Mouse (Mus musculus) lung, adult 18-20 months (tissue): ENCODE results near the gene Tmem185a.
A peak's percentile ranks its signal among the peaks of the same experiment; 100 is the strongest.
"Not testable (repeated sequence)": the region's sequence is repeated elsewhere in the genome, so short reads cannot be mapped to it uniquely, and the experiment has no call there.

Experiments
- DNase-seq, 2 experiments: peaks; one replicate each; pipeline ENCODE4 v3.0.0; 2022; ENCODE audit warnings: mixed read lengths in 2 of 2

Gene Tmem185a

DNA sequence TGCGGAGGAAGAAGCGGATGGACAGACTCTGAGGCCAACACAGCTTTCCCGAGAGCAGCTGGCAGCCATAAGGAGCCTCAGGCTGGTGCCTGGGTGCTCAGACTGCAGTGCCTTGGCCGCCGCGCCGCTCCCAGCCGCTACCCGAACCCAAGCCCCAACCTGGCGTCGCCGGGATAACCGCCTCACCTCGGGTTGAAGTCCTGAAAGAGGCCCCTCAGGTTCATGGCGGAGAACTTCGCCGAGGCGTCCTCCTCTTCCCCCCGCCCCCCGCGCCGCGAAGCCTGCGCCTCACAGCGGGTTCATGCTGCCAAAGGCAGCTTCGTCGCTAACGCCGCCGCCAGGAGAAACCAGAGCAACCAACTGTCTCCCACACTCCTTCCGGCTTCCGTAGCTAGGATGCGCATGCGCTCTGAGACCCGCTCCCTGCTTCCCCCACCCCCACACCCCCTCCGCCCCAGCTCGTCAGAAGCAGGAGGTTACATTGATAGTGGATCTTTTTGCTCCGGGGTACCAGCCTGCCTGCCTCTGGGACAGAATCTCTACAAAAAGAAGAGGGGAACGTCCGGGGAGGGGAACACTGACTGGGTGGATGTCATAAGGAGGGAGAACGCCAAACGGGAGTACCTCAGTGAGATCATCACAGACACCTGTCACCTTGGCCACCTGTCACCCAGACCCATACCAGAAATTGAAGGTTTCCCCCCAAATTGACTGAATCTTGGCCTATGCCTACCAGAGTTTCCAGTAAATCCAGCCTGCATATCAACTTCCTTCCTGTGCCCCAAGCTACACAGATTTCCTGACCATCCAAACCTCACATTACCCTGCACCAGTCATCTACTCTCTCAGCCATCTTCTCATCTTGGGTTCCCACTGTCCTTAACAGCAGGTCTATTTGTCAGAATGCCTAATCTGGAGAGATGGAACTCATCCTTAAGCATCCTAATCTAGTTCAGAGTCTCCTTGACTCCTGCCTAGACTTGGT, at the start of gene Tmem185a:
Tmem185a (minus strand) TSS at position 389 of the 985 bp plus-strand sequence.
- peak; percentile 80 to 81 for DNase-seq

DNA sequence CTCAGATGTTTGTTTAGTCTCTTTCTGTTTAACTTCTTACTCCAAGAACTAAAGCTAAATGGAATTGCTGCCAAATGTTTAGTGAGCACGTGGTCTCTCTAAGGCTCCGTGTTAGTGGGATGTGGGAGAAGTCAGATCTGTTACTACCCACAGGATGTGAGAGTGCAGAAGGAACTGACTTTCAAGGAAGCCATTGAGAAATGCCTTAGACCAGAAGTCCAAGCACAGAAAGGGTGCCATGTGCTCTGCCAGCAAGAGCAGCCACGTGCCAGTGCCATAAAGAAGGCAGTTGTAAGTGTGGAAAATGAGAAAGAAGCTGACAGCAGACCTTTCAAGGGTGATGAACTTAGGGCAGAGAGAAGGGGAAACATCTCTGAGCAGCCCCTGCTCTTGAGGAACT, 37.4 kb upstream of the Tmem185a start:
- not testable (repeated sequence) for DNase-seq

DNA sequence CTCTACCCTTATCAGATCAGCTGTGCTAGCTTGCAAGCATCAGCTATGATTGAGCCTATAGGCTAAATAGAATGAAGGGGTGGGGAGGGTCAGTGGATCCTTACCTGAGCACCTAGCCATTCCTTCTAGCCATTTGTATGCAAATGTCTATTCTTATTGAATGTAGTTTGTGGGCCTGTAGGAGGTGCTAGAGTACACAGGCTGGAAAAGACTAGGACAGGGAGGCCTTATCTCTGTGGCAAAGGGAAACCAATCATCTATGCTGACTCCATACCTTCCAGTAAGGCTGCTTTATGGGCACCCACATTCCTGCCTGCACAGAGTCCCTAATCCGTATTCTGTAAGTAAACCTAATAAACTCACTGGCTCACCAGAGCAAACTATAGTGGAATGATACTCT, 10.3 kb upstream of the Tmem185a start:
- DNase-seq = not testable (repeated sequence)

DNA sequence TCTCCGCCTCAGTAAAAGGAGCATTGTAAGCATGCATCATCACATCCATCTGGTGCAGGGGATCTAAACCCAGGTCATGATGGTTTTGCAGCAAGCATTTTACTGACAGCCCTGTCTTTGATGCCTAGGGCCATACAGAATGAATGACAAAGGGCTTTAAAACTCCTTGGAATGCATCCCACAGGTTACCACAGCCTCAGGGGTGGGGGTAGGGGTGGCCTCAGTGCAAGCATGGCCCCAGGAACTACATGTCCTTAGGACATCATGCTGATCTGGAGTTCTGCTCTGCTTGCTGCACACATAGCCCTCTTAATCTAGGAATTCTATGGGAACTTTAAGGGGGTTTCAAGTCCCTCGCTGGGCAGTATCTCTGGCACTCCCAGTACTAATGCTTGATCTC, 5.2 kb upstream of the Tmem185a start:
- no peak for DNase-seq

DNA sequence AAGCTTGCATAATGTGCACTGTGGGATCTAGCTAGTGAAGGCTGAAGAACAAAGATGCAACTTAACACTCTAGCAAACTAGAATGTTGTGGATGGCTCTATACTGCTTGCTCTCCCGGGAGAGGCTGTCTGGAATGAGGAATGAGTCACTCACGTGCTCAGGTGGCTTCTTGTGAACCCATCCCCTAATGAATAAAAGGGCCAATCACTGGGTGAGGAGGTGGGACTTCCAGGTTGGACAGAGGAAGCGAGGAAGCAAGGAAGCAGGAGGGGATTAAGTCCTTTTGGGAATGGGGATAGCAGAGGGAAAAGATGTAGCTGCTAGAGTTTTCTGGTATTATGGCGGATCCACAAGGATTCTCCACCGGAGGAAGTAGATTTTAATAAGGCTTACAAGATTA, 1.7 kb upstream of the Tmem185a start:
- no peak for DNase-seq

DNA sequence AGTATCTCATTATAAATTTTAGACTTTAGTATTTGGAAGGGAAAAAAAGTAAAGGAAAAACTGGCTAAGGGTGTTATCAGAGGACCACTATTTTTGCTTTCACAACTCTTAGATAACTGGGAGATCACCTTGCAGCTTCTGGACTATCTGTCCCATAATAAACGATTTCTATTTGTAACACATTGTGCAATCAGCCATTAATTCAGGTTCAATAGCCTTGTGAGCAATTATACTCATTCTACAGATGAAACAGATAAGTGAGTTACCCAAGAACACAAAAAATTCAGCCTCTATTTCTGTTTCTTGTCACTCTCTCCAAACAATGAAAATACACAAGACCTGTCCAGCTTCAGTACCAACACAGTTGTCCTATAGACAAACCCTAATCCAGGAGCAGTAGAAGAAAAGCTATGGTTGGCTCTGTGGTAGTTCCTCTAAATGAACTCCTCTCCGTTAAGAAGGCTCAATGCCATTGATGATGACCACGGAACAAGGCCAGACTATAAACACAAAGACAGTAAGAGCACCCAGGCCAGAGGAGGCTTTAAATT, 1.7 kb downstream of the Tmem185a start:
- no peak for DNase-seq

DNA sequence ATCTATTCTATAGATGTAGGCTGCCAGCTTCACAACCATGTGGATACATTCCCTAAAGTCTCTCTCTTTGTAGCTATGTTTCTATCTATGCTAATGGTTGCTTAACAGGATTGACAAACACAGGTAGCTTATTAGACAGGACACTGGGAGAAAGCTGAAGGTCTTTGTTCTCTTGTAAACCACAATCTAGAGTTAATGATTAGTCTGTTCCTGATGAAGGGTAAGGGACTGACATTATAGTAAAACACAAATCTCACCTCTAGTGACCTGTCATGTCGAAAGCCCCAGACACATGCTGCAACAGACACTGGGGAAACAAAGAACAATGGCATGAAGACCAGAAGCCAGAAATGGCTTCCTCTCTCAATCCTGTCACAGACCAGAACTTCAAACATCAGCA, 10.1 kb downstream of the Tmem185a start:
- no peak for DNase-seq

DNA sequence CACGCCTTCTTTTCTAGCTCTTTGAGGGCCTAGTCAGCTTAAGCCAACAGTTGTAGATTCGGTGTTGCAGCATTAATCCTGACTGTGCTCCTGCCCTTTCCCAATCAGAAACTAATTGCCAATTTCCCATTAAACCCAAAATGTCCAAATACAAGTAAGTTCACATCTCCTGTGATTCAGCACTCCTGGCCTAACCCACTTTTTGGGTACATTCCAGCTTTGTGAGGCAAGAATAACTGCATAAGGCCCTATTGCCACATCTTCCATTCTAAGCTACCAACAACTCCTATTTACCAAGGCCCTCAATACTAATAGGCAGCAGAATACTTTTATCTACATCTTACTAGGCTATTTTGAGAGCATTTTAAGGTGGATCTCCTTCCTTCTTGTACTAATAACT, 11.5 kb downstream of the Tmem185a start:
- DNase-seq = no peak

DNA sequence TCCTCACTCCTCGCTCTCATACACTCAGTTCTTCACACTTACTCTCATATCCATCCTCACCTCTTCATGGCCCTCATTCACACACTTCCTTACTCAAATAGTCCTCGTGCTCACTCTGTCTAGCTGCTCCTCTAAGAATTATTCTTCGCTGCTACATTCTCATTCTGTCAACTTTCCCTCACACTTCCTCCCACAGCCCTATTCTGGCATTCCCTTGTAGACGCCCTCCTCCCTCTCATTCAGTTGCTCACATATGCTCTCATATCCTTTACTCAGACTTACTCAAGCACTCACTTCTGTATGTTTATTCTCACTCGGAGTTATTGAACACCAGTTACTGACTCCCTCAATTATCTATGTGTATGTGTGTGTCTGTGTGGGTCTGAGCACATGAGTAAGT, 13.4 kb downstream of the Tmem185a start:
- no peak for DNase-seq

DNA sequence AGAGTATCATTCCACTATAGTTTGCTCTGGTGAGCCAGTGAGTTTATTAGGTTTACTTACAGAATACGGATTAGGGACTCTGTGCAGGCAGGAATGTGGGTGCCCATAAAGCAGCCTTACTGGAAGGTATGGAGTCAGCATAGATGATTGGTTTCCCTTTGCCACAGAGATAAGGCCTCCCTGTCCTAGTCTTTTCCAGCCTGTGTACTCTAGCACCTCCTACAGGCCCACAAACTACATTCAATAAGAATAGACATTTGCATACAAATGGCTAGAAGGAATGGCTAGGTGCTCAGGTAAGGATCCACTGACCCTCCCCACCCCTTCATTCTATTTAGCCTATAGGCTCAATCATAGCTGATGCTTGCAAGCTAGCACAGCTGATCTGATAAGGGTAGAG, 24.6 kb downstream of the Tmem185a start:
- DNase-seq = not testable (repeated sequence)

DNA sequence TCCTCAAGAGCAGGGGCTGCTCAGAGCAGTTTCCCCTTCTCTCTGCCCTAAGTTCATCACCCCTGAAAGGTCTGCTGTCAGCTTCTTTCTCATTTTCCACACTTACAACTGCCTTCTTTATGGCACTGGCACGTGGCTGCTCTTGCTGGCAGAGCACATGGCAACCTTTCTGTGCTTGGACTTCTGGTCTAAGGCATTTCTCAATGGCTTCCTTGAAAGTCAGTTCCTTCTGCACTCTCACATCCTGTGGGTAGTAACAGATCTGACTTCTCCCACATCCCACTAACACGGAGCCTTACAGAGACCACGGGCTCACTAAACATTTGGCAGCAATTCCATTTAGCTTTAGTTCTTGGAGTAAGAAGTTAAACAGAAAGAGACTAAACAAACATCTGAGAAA, 51.5 kb downstream of the Tmem185a start:
- not testable (repeated sequence) for DNase-seq
